Mouse (Mus musculus) kidney, postnatal 4 days (tissue): Measurements from ENCODE around the gene Tmod2.
A peak's percentile ranks its signal among the peaks of the same experiment; 100 is the strongest.
"Not testable (repeated sequence)": the region's sequence is repeated elsewhere in the genome, so short reads cannot be mapped to it uniquely, and the experiment has no call there.

Experiments used
- DNase-seq, 2 experiments: peaks; one replicate each; pipeline ENCODE4 v3.0.0; 2021; ENCODE audit warnings: mixed read lengths in 2 of 2

Tmod2 gene

DNA sequence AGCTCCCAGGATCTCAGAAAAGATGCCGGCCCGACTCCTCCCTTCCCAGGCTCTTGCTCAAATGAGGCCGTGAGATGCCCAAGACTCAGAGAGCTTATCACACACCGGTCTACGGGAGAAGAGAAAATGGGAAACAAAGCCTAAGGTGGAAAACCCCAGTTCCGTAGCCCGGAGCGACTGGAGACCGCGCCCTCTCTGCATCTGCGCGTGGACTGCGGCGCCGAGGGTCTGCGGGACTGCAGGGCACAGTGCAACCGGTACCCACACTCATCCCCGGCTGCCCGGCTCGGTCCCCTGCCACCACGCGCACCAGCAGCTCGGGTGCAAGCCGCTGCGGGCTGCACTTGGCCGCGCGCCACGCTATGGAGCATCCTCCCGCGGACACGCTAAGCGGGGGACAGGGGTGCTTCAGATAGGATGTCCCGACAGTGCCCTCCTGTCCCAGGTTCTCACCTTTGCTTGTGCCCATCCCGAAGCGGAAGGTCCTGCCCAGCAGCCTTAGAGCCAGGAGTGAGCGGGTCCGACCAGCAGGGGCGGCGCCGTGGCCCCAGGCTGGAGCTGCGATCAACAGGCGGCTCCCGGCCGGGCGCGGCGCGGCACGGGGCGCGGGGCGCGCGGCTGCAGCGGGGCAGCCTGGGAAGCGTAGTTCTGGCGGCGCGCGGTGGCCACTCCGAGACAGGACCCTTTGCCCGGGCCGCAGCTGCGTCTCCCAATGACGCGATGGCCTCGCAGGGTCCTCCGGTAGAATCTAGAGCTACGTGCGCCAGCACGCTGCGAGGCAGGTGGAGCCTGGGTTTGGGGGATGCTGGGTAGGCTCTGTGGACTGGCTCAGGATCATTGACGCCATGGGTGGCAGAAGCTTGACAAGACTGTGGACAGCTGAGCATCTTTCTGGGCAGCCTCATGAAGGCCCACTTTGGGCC lies at the start of gene Tmod2:
Gene Tmod2 (minus strand): TSS at position 755 of the 923 bp plus-strand sequence.
- DNase-seq = peak; percentile 72 to 79

DNA sequence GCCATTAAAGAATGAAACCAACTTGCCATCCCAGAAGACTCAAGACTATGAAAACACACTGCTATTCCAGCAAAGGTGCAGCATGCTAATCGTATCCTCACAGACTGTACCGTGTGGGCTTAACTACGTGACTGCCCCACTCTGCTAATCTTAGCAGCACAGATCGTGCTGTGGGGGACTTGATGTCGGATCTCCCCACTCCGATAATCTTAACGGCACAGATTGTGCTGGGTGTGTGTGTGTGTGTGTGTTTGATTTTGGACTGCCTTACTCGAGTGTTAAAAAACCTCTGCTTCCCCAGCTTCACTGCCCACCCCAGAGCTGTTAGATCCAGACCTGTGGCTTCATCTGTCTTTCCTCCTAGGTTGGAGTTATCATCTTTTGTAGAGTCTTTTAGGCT lies 49.8 kb upstream of the Tmod2 start:
- no peak for DNase-seq

DNA sequence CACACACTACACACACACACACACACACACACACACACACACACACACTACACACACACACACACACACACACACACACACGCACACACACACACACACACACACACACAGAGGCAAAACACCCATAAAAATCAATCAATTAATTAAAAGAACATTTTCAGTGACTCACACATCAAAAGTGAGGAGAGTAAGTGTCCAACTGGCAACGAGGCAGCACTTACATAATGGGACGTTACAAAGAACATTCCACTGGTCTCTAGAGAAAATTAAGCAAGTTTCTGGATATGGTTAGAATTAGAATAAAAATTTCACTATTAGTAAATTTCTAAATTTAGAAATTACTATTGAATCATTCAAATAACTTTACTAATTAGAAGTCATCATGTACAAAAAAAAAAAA lies 45.3 kb upstream of the Tmod2 start:
- not testable (repeated sequence) for DNase-seq

DNA sequence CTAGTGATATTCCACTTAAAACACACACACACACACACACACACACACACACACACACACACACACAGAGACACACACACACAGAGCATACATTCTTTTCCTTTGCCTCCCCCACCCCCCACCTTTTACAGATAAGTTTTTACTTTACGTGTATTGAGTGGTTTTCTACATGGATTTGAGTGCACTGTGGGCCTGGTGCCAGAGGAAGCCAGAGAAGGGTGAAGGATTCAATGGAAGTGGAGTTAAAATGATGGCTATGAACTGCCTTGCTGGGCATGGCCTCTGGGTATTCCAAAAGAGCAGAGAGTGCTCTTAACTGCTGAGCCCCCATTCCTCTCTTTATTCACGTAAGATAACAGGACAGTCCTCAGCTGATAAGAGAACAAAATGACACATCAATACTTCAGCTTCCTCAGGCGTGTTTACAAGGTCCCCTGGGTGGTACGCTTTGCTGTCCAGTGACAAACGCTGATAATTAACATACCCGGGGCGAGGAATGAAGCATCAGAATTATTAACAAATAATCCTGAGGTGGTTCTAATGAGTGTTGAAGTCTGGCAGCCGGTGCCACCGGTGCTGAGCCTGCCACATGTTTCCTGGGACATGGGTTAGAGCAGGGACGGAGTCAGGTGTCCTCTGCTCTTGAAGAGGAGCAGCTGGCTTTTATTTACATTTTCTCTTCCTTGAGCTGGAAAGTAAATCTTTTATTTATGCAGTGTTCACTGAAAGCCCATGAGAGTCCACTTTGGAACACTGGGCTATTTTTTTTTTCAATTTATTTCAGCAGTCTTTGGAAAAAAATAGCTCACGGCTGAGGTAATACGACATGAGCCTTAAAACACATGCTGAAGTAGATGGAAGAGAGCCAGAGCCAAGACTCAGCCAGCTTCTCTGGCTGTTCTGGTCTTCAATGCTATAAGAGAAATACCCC lies 43.1 kb upstream of the Tmod2 start:
- DNase-seq = no peak

DNA sequence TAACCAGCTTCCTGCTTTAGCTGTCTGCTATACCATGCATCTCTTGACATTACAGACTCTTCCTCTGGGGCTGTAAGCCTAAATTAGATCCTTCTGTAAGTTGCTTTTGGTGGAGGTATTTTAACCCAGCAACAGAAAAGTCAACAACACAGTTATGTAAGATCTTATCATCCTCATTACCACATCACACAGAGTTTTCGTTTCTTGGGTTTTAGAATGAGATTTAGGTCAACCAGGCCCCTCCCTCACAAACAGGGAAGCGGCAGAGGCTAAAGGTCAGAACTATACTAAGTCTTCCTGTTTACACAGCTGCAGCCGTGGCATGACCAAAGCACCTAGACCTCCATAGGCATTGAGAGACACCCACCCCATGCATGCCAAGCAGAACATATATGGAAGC lies 34.3 kb upstream of the Tmod2 start:
- no peak for DNase-seq

DNA sequence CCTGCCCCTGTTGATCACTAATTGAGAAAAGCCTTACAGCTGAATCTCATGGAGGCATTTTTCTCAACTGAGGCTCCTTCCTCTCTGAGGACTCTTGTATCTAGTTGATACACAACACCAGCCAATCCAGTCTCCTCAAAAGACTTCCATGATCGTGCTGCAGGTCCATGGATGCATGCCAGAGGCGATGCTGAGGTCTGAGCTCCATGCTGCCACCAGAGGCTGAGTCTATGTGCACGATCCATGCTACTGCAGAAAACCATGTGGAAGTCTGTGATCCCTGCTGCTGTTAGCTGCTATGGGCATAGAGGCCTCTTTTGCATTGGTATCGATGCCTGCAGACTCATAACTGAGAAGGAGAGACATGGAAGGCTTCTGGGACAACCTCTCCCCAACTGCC lies 23.1 kb upstream of the Tmod2 start:
- DNase-seq = no peak

DNA sequence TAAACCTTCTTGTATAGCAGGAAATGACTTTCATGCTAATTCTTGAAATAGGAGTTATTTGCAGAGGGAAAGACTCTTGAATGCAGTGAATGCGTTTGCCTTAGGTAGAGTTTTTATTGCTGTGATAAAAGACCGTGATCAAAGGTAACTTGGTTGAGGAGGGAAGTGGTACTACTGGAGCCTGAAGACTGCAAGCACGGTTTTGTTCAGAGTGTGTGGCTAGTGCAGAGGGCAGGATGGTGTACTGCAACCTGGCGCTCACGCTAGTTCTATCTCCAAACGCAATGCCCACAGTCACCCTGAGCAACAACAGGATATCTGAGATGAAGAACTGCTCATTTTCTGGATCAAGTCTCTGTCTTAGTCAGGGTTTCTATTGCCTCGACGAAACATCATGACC lies 22.5 kb upstream of the Tmod2 start:
- DNase-seq = no peak

DNA sequence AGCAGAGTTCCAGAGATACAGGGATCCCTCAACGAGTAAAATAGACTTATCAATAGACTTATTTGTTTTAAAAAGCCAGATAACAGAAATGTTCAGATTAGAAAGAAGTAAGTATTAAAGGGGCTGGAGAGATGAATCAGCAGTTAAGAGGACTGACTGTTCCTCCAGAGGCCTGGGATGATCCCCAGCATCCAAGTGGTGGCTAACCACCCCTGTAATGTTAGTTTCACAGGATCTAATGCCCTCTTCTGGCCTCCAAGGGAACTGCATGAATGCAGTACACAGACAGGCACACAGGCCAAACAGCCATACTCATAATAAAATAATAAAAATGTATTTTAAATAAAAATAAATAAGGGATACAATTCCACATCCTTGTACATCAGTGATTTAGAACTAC lies 21.8 kb upstream of the Tmod2 start:
- peak; percentile 22 to 31 for DNase-seq

DNA sequence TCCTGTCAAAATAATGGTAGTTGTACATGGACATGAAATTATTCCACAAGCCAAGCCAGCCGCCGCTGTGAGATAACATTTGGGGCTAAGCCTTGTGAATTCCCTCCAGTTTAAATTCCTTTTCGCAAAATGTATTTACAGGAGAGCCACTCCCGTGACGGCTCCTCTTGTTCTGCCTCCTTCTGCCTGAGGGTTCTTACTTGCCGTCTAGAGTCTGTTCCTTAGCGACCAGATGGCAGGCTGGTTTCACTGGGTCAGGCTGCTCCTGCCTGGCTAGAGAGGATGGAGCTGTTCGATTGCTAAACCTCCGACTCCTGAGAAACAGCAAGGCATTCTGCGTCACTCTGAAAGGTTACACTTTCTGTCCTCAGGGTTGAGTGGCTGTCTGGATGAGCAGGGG lies 21.0 kb upstream of the Tmod2 start:
- DNase-seq = no peak

DNA sequence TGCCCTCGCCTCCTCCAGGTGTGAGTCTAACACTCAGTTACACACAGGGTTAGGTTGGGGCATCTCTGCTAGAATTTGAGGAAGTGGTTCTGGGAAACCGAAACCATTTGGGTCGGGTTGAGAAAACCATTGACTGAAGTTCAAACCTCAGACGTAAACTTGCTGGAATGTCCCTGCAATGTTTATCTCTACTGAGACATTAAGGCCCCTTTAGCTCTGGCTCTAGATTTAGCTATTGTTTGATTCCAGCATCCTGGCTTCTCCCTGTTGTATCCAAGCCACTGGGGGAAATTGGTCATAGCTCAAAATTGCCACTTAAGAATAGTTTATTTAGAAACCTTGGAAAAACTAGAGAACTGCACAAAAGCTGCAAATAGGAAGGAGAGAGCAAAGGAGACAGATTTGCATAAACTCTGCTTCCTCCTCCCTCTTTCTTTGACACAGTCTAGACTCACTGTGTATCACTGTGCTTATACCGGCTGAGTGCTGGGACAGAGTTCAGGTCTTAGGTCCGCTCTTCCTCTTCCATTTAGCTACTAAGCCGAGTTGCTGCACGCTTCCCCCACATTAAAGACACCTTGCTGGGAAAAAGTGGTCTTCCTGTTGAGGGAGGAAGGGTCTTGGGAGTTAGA lies 19.8 kb upstream of the Tmod2 start:
- DNase-seq = no peak

DNA sequence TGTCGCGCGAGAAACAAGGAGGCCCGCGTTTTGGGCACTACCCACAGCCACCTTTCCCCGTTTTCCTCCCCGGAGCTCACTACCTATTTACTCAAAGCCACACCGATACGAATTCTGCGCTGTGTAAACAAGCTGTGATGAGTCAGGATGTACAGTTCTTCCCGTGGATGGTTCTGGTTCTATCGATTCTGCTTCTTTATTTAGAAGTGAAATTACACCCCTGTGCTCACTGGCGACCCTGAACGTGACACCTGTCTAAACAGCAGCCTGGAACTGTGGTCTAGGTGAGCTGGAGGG lies 15.1 kb upstream of the Tmod2 start:
- no peak for DNase-seq

DNA sequence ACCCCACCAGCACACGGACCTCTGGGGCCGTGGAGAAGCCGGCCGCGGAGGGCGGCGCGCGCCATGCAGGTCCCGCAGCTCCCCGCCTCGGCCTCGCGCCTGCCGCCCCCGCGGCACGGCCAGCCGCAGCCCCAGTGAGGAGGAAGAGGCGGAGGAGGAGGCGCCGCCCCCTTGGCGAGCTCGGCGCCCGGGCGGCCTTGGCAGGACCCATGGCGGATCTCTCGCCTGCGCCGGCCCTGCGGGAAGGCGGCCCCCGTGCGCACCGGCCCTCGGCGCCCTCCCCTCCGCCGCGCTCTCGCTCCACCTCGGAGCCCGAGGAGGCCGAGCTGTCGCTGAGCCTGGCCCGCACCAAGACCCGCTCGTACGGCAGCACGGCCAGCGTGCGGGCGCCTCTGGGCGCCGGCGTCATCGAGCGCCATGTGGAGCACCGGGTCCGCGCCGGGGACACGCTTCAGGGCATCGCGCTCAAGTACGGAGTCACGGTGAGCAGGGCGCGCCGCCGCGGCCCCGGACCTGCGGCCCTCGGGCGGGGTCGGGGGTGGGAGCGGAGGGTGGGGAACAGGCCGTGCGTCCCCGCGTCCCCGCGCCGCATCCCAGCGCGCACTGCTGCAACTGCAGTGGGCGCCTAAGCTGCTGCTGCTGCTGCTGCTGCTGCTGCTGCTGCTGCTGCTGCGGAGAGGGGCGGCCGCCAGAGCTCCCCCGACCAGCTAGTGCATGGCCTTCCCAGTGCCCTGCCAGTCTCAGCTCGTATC lies 14.6 kb upstream of the Tmod2 start, which contains the start of gene Lysmd2:
Gene Lysmd2 (plus strand): TSS at position 186 of the 752 bp plus-strand sequence.
- DNase-seq = peak; percentile 78 to 85

DNA sequence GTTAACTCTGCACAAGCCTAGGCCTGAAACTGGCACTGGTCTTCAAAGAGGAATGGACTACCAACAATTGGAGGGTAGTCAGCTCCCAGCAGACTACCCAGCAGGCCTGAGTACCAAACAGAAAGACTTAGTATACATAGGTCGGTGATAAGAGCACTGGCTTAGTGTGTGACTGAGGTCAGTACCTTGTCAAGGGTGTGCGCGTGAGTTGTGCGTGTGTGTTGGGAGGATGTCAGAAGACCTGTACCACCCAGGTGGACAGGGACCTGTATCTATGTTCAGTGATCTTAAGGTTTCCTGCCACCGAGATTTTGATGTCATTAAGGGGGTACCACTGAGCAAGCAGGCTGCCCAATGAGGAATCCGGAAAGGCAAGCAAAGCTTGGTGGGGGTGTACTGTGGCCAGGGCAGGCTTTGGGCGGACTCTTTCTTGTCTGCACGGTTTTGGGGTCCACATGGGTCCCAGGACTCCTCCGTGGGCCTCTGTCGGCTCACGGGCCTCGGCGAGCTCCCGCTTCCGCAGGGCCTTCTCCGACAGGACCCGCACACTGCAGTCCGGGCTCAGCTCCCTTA lies 13.9 kb upstream of the Tmod2 start:
- peak in 1 of 2 experiments; percentile 7 for DNase-seq

DNA sequence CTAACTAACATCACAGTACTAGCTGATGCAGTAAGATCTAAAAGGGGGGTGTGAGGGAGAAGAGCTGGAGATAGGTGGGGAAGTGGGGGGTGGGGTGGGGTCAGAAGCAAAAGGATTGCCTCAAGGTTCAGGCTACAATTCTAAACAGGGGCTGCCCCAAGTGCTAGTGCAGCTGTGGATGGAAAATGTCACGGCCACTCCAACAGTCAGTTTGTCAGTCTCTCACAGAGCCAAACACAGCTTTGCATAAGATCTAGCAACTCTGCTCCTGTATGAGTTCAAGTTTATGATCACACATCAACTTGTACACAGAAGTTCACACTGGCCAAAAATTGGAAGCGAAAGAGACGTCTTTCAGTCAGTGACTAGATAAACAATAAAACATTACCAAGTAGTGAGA lies 10.3 kb upstream of the Tmod2 start:
- no peak for DNase-seq

DNA sequence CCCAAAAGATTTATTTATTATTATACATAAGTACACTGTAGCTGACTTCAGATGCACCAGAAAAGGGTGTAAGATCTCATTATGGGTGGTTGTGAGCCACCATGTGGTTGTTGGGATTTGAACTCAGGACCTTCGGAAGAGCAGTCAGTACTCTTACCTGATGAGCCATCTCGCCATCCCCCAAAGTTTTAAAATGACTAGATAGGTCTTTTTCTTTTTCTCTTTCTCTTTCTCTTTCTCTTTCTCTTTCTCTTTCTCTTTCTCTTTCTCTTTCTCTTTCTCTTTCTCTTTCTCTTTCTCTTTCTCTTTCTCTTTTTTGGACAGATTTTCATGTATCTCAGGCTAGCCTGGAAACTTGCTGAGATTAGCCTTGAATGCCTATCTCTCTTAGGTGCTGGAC lies 8.6 kb upstream of the Tmod2 start:
- not testable (repeated sequence) for DNase-seq

DNA sequence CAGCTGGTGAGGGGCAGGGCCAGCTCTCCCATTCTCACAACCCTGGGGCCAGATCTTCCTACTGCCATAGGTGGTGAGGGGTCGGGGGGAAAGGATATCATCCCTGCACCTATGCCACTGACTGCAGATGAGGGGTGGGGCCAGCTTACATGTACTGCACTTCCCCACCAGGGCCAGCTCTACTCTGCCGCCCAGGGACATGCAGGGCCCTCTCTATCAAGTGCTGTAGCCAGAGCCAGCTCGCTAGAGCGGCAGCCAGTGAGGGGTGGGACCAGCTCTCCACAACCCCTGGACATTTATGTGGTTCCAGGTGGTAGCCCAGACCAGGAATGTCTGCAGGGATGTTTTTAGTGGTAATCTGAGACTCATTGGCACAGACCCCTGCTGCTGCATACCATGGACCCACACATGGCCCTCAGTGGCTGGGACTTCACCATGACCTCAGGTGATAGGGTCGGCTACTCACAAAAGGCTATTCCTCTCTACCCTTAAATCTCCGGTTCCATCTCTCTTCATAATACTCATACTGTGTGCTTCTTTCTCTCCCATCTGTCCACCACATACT lies 7.8 kb upstream of the Tmod2 start:
- no peak for DNase-seq

DNA sequence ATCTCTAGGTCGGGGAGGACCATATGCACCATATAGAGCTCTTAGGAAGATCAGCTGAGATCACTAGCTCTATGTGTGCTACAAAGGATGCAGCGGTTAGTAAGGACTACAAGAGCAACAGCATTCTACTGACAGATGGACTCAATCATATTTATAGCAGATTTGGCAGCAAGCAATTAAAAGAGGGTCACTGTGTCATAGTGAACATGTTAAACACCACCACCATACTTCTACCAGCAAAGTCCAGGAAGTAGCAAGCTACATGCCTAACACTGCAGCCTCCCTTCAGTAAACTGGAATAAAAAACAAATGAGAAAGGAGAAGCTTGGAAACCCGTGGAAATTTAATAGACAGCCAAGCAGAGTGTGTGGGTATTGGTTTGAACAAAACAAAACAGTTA lies 5.4 kb upstream of the Tmod2 start:
- no peak for DNase-seq

DNA sequence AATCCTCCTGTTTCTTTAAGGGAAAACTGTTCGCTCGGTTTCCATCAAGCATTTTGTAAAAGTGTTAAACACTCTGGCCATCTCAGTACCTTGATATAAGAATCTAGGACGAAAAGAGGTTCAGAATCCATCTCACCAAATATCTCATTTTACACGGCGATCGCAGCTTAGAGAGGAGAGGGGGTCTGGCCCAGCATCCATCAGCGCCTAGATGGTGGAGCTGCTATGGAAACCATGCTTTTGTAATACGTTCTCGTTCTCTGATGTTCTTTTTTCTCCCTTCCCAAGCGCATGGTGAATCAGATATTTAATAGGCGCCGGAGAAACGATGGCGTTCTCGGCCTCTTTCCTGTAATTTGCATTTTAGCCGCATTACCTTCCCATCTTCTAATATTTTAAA lies 1.2 kb downstream of the Tmod2 start:
- no peak for DNase-seq

DNA sequence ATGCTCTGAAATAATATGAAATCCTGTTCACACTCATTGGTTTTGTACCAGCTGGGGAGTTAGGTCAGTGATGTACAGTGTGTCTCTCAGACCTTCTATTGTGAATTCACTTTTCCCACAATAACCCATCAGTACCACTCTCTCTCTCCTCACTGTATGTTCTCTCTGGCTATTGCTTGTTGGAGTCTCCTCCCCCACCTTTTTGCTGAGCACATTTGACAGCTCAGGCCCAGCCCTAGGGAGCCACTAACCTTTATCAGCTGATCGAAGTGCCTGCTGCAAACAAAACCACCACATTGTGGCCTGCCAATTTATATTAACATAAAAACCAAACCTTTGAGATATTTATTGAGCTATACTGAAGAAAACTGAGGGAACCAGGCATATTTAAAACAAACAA lies 1.6 kb downstream of the Tmod2 start:
- no peak for DNase-seq

DNA sequence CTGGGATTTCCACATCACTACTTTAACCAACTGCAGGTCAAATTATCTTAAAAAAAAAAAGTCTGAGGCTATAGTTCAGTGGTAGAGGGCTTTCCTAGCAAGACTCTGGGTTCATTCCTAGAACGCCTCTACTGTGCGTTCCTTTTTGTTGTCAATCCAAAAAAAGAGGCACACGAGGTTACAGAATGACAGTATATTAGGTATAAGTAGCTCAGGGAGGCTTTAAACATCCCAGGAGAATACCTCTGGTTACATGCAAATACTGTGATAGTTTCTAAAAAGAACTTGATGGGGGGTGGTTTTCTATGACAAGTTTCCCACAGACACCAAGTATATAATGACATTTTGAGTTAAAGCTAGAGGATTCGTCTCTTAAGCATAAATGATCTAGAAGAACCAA lies 3.6 kb downstream of the Tmod2 start:
- DNase-seq = no peak

DNA sequence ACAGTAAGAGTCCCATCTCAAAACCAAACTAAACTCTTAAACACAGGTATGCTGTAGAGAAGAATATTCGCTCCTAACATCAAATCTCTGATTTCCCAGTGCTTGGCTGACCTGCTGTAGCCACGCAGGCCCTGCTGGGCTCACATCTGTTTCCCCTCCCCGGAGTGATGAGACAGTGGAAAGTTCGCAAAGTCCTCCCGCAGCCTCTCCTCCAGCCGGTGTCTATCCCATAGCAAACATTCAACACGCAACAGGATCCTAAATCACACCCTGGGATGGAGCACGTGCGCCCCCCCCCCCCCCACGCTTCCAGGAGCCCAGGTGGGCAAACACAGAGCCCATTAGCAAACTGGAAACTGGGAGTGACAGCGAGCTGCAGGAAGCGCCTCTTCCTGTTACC lies 9.6 kb downstream of the Tmod2 start:
- DNase-seq = no peak
